Mouse (Mus musculus): ENCODE measurements at regions not wholly inside any gene's neighbourhood (a gene's known extent, or its start where the extent isn't known, plus 50 kb on each side); places are given as distances from the start of the nearest gene placed in this dataset.

GRCm38 (mm10) chr5:149354448-149355115 is 57.0 kb upstream of the Medag start:
- TF ChIP-seq CTCF (IDR thresholded peaks at IDR 0.05; ENCODE audit: insufficient read depth, low read length), result no peak
- no peak for TF ChIP-seq POLR2A (IDR thresholded peaks at IDR 0.05; ENCODE audit: borderline replicate concordance, extremely low read depth, low read depth, low read length)

Measured in lung, adult 2 months (tissue).